Mouse (Mus musculus) naive thymus-derived CD4-positive, alpha-beta T cell, adult 5 months (primary cell): ENCODE data around the gene Sec24b. TPM values are rescaled to one million over a fixed set of nuclear protein-coding genes. Genes with fewer than 3 reads are reported as not detected.

Experiments used
- polyA plus RNA-seq: library from polyadenylated mRNA; unstranded; fragments of 100-300 nt; shearing (Covaris generic); gene quantifications from one replicate; pipeline ENCODE4 v1.2.1, GENCODE M21; 2017

Sec24b gene
- polyA plus RNA-seq = 58.3 TPM

DNA sequence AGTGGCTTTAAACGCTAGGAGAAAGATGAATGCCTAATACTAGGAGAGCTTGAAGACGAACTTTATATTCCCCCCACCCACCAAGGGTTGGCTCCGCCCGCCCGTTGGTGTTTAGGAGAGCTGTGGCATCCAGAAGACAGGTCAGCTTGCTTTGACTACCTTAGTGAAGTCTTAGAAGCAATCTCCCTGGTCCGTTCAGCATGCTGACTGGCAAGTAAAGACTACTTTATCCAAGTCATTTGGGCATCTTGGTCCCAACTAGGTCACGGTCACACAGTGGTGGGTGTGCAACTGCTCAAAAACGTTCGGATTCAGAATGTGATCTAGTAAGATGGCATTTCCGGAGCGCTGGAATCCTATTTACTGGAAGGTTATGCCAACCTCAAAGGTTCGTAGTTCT lies at the start of gene Sec24b:
Gene Sec24b (minus strand): TSS at position 273 of the 400 bp plus-strand sequence.

GRCm38 (mm10) chr3:129969432-129970395 lies 91.6 kb downstream of the Sec24b start, which contains the start of gene Mcub:
Gene Mcub (minus strand): TSS chr3:129970206.

Other genes starting within 250 kb of the Sec24b start
- gene Rrh, start 239.0 kb downstream of the Sec24b start, polyA plus RNA-seq = not detected
- gene Gar1, start 230.2 kb downstream of the Sec24b start, polyA plus RNA-seq = 113 TPM
- not detected for gene Cfi, start 225.7 kb downstream of the Sec24b start, polyA plus RNA-seq
- 16.7 TPM for gene Pla2g12a, start 182.9 kb downstream of the Sec24b start, polyA plus RNA-seq
- gene Casp6, start 160.1 kb downstream of the Sec24b start, polyA plus RNA-seq = 42.3 TPM
- 7.9 TPM for gene Mcub, start 91.3 kb downstream of the Sec24b start, polyA plus RNA-seq
- 0.16 TPM for gene Col25a1, start 69.9 kb upstream of the Sec24b start, polyA plus RNA-seq